Mouse (Mus musculus): ENCODE data around the gene Kcnma1. TPM values are rescaled to one million over a fixed set of nuclear protein-coding genes. Genes with fewer than 3 reads are reported as not detected.

Gene Kcnma1
- polyA plus RNA-seq, 1 experiment from 2014 or later, result 2.3 TPM

- Histone ChIP-seq H3K27ac (no peak overlapping the region), H3K4me2 (no peak overlapping the region), H3K9ac (replicated peaks) (no peak overlapping the region), H3K4me1 (replicated peaks) (peaks cover 14% of the 10 kb centered on the region), H3K9me3 (no peaks in the 10 kb centered on the region), H3K4me3 (replicated peaks) (no peak overlapping the region), H3K27me3 (0 out of 2 replicates have a peak, but pooled peaks cover 4% of the 10 kb centered on the region), H3K36me3 (no peaks in the 10 kb centered on the region)
- WGBS, result 75% methylated on average over 3 of the region's 3 CpGs
- ATAC-seq (ENCODE audit: insufficient number of reproducible peaks, insufficient read depth, low FRiP score, low TSS enrichment, low read depth), result no peak
Measured at GRCm38 (mm10) chr14:23688513-23688912, 325.8 kb downstream of the Kcnma1 start.

- Histone ChIP-seq H3K9ac (replicated peaks) (no peak overlapping the region), H3K36me3 (no peaks in the 10 kb centered on the region), H3K27me3 (0 out of 2 replicates have a peak, but pooled peaks cover 4% of the 10 kb centered on the region), H3K9me3 (no peaks in the 10 kb centered on the region), H3K4me2 (no peak overlapping the region), H3K4me1 (replicated peaks) (peaks cover 7% of the 10 kb centered on the region), H3K4me3 (replicated peaks) (no peak overlapping the region), H3K27ac (no peak overlapping the region)
- 22% methylated on average over 3 of the region's 3 CpGs for WGBS
- no peak for ATAC-seq (ENCODE audit: insufficient number of reproducible peaks, insufficient read depth, low FRiP score, low TSS enrichment, low read depth)
Measured at GRCm38 (mm10) chr14:23684463-23685066, 329.7 kb downstream of the Kcnma1 start.

GRCm38 (mm10) chr14:23682758-23683157, 331.5 kb downstream of the Kcnma1 start:
- no peaks in the 10 kb centered on the region for H3K36me3 ChIP-seq
- H3K27me3 ChIP-seq, result 0 out of 2 replicates have a peak, but pooled peaks cover 4% of the 10 kb centered on the region
- H3K27ac ChIP-seq, result no peak overlapping the region
- H3K4me1 ChIP-seq (replicated peaks), result no peaks in the 10 kb centered on the region
- no peak overlapping the region for H3K4me2 ChIP-seq
- H3K9me3 ChIP-seq, result no peaks in the 10 kb centered on the region
- no peak overlapping the region for H3K9ac ChIP-seq (replicated peaks)
- ATAC-seq (ENCODE audit: insufficient number of reproducible peaks, insufficient read depth, low FRiP score, low TSS enrichment, low read depth), result no peak
- H3K4me3 ChIP-seq (replicated peaks), result no peak overlapping the region
- 78% methylated on average over 4 of the region's 4 CpGs for WGBS

- no peaks in the 10 kb centered on the region for H3K36me3 ChIP-seq
- no peaks in the 10 kb centered on the region for H3K9me3 ChIP-seq
- ATAC-seq (ENCODE audit: insufficient number of reproducible peaks, insufficient read depth, low FRiP score, low TSS enrichment, low read depth), result no peak
- no peak overlapping the region for H3K9ac ChIP-seq (replicated peaks)
- H3K4me2 ChIP-seq, result no peak overlapping the region
- no peaks in the 10 kb centered on the region for H3K27me3 ChIP-seq
- H3K4me1 ChIP-seq (replicated peaks), result no peaks in the 10 kb centered on the region
- no peak overlapping the region for H3K4me3 ChIP-seq (replicated peaks)
- no peak overlapping the region for H3K27ac ChIP-seq
- 63% methylated on average over 2 of the region's 2 CpGs for WGBS
Measured at GRCm38 (mm10) chr14:23679378-23679777, 334.9 kb downstream of the Kcnma1 start.

GRCm38 (mm10) chr14:23666420-23666819, 347.9 kb downstream of the Kcnma1 start:
- H3K27ac ChIP-seq, result no peak overlapping the region
- H3K27me3 ChIP-seq, result no peaks in the 10 kb centered on the region; the same call in 1 of the 2 replicates
- no peak overlapping the region for H3K9ac ChIP-seq (replicated peaks)
- ATAC-seq (ENCODE audit: insufficient number of reproducible peaks, insufficient read depth, low FRiP score, low TSS enrichment, low read depth), result no peak
- H3K9me3 ChIP-seq, result 0 out of 2 replicates have a peak, but pooled peaks cover 4% of the 10 kb centered on the region
- no peak overlapping the region for H3K4me3 ChIP-seq (replicated peaks)
- H3K4me1 ChIP-seq (replicated peaks), result no peaks in the 10 kb centered on the region
- 91% methylated on average over 3 of the region's 3 CpGs for WGBS
- H3K36me3 ChIP-seq, result no peaks in the 10 kb centered on the region
- no peak overlapping the region for H3K4me2 ChIP-seq

- no peaks in the 10 kb centered on the region for H3K4me1 ChIP-seq (replicated peaks)
- no peak overlapping the region for H3K9ac ChIP-seq (replicated peaks)
- H3K27ac ChIP-seq, result no peak overlapping the region
- WGBS, result 77% methylated on average over 4 of the region's 4 CpGs
- no peak overlapping the region for H3K4me3 ChIP-seq (replicated peaks)
- no peaks in the 10 kb centered on the region; the same call in 1 of the 2 replicates for H3K27me3 ChIP-seq
- no peaks in the 10 kb centered on the region for H3K36me3 ChIP-seq
- ATAC-seq (ENCODE audit: insufficient number of reproducible peaks, insufficient read depth, low FRiP score, low TSS enrichment, low read depth), result no peak
- H3K4me2 ChIP-seq, result no peak overlapping the region
- H3K9me3 ChIP-seq, result no peaks in the 10 kb centered on the region
Measured at GRCm38 (mm10) chr14:23651682-23652081, 362.6 kb downstream of the Kcnma1 start.

- no peak for ATAC-seq (ENCODE audit: insufficient number of reproducible peaks, insufficient read depth, low FRiP score, low TSS enrichment, low read depth)
- no peaks in the 10 kb centered on the region for H3K36me3 ChIP-seq
- no peaks in the 10 kb centered on the region for H3K4me1 ChIP-seq (replicated peaks)
- no peak overlapping the region for H3K9ac ChIP-seq (replicated peaks)
- H3K9me3 ChIP-seq, result no peaks in the 10 kb centered on the region
- WGBS, result 88% methylated on average over 3 of the region's 3 CpGs
- H3K27me3 ChIP-seq, result peaks cover 4% of the 10 kb centered on the region; the same call in 1 of the 2 replicates
- no peak overlapping the region for H3K4me3 ChIP-seq (replicated peaks)
- no peak overlapping the region for H3K27ac ChIP-seq
- no peak overlapping the region for H3K4me2 ChIP-seq
Measured at GRCm38 (mm10) chr14:23650126-23650525, 364.2 kb downstream of the Kcnma1 start.

GRCm38 (mm10) chr14:23645361-23646063, 368.8 kb downstream of the Kcnma1 start:
- Histone ChIP-seq H3K4me3 (replicated peaks) (no peak overlapping the region), H3K36me3 (no peaks in the 10 kb centered on the region), H3K27me3 (peaks cover 4% of the 10 kb centered on the region; the same call in 1 of the 2 replicates), H3K27ac (no peak overlapping the region), H3K4me1 (replicated peaks) (0 out of 2 replicates have a peak, but pooled peaks cover 5% of the 10 kb centered on the region), H3K9me3 (no peaks in the 10 kb centered on the region), H3K9ac (replicated peaks) (no peak overlapping the region), H3K4me2 (no peak overlapping the region)
- WGBS, result 77% methylated on average over 9 of the region's 9 CpGs
- no peak for ATAC-seq (ENCODE audit: insufficient number of reproducible peaks, insufficient read depth, low FRiP score, low TSS enrichment, low read depth)

GRCm38 (mm10) chr14:23643162-23643561, 371.1 kb downstream of the Kcnma1 start:
- 0 out of 2 replicates have a peak, but pooled peaks cover 5% of the 10 kb centered on the region for H3K4me1 ChIP-seq (replicated peaks)
- H3K4me3 ChIP-seq (replicated peaks), result no peak overlapping the region
- no peak overlapping the region for H3K4me2 ChIP-seq
- no peaks in the 10 kb centered on the region for H3K36me3 ChIP-seq
- H3K27me3 ChIP-seq, result peaks cover 4% of the 10 kb centered on the region; the same call in 1 of the 2 replicates
- 30% methylated on average over 3 of the region's 3 CpGs for WGBS
- H3K9ac ChIP-seq (replicated peaks), result no peak overlapping the region
- no peaks in the 10 kb centered on the region for H3K9me3 ChIP-seq
- no peak for ATAC-seq (ENCODE audit: insufficient number of reproducible peaks, insufficient read depth, low FRiP score, low TSS enrichment, low read depth)
- no peak overlapping the region for H3K27ac ChIP-seq

- H3K4me2 ChIP-seq, result no peak overlapping the region
- H3K36me3 ChIP-seq, result no peaks in the 10 kb centered on the region
- no peak overlapping the region for H3K4me3 ChIP-seq (replicated peaks)
- ATAC-seq (ENCODE audit: insufficient number of reproducible peaks, insufficient read depth, low FRiP score, low TSS enrichment, low read depth), result no peak
- H3K9ac ChIP-seq (replicated peaks), result no peak overlapping the region
- 34% methylated on average over 2 of the region's 2 CpGs for whole genome bisulfite sequencing
- H3K4me1 ChIP-seq (replicated peaks), result 0 out of 2 replicates have a peak, but pooled peaks cover 9% of the 10 kb centered on the region
- H3K9me3 ChIP-seq, result no peaks in the 10 kb centered on the region
- no peak overlapping the region for H3K27ac ChIP-seq
- H3K27me3 ChIP-seq, result 0 out of 2 replicates have a peak, but pooled peaks cover 4% of the 10 kb centered on the region
Measured at GRCm38 (mm10) chr14:23640665-23641064, 373.6 kb downstream of the Kcnma1 start.

GRCm38 (mm10) chr14:23638078-23638695, 376.1 kb downstream of the Kcnma1 start:
- no peak for ATAC-seq (ENCODE audit: insufficient number of reproducible peaks, insufficient read depth, low FRiP score, low TSS enrichment, low read depth)
- 0 out of 2 replicates have a peak, but pooled peaks cover 9% of the 10 kb centered on the region for H3K4me1 ChIP-seq (replicated peaks)

More at GRCm38 (mm10) chr14:23638078-23638695, 376.1 kb downstream of the Kcnma1 start:
- Histone ChIP-seq H3K27me3 (0 out of 2 replicates have a peak, but pooled peaks cover 4% of the 10 kb centered on the region), H3K9ac (replicated peaks) (no peak overlapping the region), H3K9me3 (no peaks in the 10 kb centered on the region), H3K36me3 (no peaks in the 10 kb centered on the region), H3K4me2 (no peak overlapping the region), H3K4me3 (replicated peaks) (no peak overlapping the region), H3K27ac (no peak overlapping the region)
- 55% methylated on average over 3 of the region's 3 CpGs for WGBS

Measured in limb, embryonic 12.5 days (tissue).